Mouse (Mus musculus) forebrain, embryonic 15.5 days (tissue): ENCODE measurements around the gene Ltn1. TPM values are rescaled to one million over a fixed set of nuclear protein-coding genes. Genes with fewer than 3 reads are reported as not detected.

Experiments
- ATAC-seq: fragments of 200-750 bp; cut with Nextera tagmentation; replicated peaks from 2 replicates; pipeline ENCODE4 v1.8.0; 2017; ENCODE audit warnings: mild to moderate bottlenecking, moderate TSS enrichment, moderate library complexity
- H3K27ac ChIP-seq: fragments of 300-500 bp; sonication (generic); replicated peaks from 2 replicates; pipeline ENCODE4 v1.5.1; 2015; ENCODE audit warnings: mild to moderate bottlenecking, inconsistent platforms
- H3K27me3 ChIP-seq: fragments of 300-500 bp; sonication (generic); 2 replicates; pipeline ENCODE4 v1.6.1; 2015; ENCODE audit warnings: inconsistent platforms
- H3K36me3 ChIP-seq: fragments of 300-500 bp; sonication (generic); 2 replicates; pipeline ENCODE4 v1.6.1; 2015; ENCODE audit warnings: mild to moderate bottlenecking, inconsistent platforms
- H3K4me1 ChIP-seq: fragments of 300-500 bp; sonication (generic); 2 replicates; pipeline ENCODE4 v1.6.1; 2015; ENCODE audit warnings: inconsistent platforms
- H3K4me2 ChIP-seq: fragments of 300-500 bp; sonication (generic); replicated peaks from 2 replicates; pipeline ENCODE4 v1.6.1; 2015; ENCODE audit warnings: mild to moderate bottlenecking, inconsistent platforms
- H3K4me3 ChIP-seq: fragments of 300-500 bp; sonication (generic); 2 replicates; pipeline ENCODE4 v1.5.1; 2015; ENCODE audit warnings: mild to moderate bottlenecking, inconsistent platforms
- H3K9ac ChIP-seq: fragments of 300-500 bp; sonication (generic); replicated peaks from 2 replicates; pipeline ENCODE4 v1.6.1; 2015; ENCODE audit warnings: mild to moderate bottlenecking, inconsistent platforms
- H3K9me3 ChIP-seq: fragments of 300-500 bp; sonication (generic); 2 replicates; pipeline ENCODE4 v1.6.1; 2016; ENCODE audit warnings: inconsistent platforms
- WGBS: fragments of 180-500 bp; shearing (Covaris S2); methylation state at CpG from one replicate; pipeline ENCODE4 v1.1.7; 2015; ENCODE audit warnings: mixed read lengths; 5-methylcytosine and 5-hydroxymethylcytosine counted together
- polyA plus RNA-seq: library from polyadenylated mRNA; unstranded; fragments of >200 nt; fragmentation: Nextera tagmentation; extraction: Ambion mirVana; gene quantifications from 2 replicates; pipeline ENCODE4 v1.2.1, GENCODE M21; 2015

Gene Ltn1
- polyA plus RNA-seq, 1 experiment from 2014 or later, result 29.9 TPM

DNA sequence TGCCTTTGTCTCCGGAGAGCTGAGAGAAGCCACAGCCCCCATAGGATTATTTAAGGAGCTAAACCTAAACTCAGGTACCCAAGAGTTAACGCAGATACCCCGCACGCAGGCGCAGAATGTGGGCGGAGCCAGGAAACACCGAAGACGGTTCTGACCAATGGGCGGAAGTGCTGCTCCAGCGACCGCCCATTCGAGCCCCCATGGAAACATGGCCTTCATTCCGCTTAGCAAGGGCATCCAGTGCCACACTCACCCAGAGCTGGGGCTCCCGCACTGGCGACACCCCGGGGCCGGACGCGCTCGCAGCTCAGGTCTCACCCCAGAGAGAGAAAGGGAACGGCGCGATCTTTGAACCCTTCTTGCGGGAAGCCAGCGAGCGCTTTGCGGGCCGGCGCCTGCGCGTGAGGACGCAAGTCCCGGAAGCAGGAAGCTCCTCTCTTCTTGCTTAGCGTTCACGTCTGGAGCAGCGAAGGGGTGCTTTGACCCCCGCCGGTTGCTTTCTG is 7.8 kb upstream of the Ltn1 start, which contains the start of gene Rwdd2b:
Rwdd2b (minus strand) TSS at position 390 of the 503 bp plus-strand sequence.
- Histone ChIP-seq H3K9ac (peak within 1 kb of the TSS; percentile 95), H3K4me2 (peak within 1 kb of the TSS; percentile 75), H3K27ac (peak within 1 kb of the TSS; percentile 97), H3K4me1 (peaks cover 11% of the 10 kb centered on the region), H3K4me3 (peak within 1 kb of the TSS; percentile 98), H3K36me3 (no peaks in the 10 kb centered on the region), H3K27me3 (0 out of 2 replicates have a peak, but pooled peaks cover 4% of the 10 kb centered on the region), H3K9me3 (no peaks in the 10 kb centered on the region)
- ATAC-seq, result peak; percentile 97
- WGBS, result under 1% methylated on average over 38 of the region's 38 CpGs

DNA sequence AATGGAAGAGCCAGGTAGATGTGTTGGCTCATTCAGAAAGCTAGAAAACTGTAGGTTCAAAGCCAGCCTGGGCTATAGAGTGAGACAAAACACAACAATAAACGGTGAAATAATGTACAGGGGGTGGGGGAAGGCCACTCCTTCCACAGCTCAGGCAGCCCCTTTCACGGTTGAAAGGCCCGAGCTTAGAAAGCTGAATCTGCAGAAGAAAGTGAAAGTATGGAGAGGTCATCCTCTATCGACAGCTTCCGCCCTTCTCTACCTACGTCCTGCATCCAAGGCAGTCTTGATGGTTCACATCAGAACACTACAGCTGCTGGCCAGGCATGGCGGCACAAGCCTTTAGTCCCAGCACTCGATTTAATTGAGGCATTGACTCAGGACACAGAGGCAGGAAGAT is 6.3 kb upstream of the Ltn1 start:
- Histone ChIP-seq H3K4me1 (peaks cover 11% of the 10 kb centered on the region), H3K9me3 (no peaks in the 10 kb centered on the region), H3K27ac (no peak overlapping the region), H3K4me3 (no peak overlapping the region), H3K9ac (no peak overlapping the region), H3K36me3 (no peaks in the 10 kb centered on the region), H3K4me2 (no peak overlapping the region), H3K27me3 (no peaks in the 10 kb centered on the region)
- WGBS, result 91% methylated on average over 8 of the region's 8 CpGs
- ATAC-seq, result no peak

DNA sequence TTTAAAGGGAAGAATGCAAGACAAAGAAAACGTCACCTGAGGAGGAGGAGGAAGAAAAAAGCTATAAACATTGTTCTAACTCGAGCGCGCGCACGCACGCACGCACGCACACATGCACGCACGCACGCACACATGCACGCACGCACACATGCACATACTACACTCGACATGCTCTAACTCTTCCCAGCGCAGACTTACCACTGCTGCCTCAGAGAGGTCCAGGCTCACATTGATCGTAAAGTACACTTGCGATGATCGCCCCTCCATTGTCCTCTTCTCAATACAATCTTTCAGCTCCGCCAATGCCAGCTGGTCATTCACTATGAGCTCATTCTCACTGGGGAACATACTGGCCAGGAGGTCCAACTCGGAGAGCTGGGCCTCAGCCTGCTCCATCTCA is 4.7 kb upstream of the Ltn1 start:
- ATAC-seq, result no peak
- H3K4me2 ChIP-seq, result no peak overlapping the region
- H3K36me3 ChIP-seq, result no peaks in the 10 kb centered on the region
- peaks cover 11% of the 10 kb centered on the region for H3K4me1 ChIP-seq
- 92% methylated on average over 21 of the region's 21 CpGs for WGBS
- no peak overlapping the region for H3K4me3 ChIP-seq
- H3K9ac ChIP-seq, result no peak overlapping the region
- no peaks in the 10 kb centered on the region for H3K9me3 ChIP-seq
- no peak overlapping the region for H3K27ac ChIP-seq
- H3K27me3 ChIP-seq, result no peaks in the 10 kb centered on the region

DNA sequence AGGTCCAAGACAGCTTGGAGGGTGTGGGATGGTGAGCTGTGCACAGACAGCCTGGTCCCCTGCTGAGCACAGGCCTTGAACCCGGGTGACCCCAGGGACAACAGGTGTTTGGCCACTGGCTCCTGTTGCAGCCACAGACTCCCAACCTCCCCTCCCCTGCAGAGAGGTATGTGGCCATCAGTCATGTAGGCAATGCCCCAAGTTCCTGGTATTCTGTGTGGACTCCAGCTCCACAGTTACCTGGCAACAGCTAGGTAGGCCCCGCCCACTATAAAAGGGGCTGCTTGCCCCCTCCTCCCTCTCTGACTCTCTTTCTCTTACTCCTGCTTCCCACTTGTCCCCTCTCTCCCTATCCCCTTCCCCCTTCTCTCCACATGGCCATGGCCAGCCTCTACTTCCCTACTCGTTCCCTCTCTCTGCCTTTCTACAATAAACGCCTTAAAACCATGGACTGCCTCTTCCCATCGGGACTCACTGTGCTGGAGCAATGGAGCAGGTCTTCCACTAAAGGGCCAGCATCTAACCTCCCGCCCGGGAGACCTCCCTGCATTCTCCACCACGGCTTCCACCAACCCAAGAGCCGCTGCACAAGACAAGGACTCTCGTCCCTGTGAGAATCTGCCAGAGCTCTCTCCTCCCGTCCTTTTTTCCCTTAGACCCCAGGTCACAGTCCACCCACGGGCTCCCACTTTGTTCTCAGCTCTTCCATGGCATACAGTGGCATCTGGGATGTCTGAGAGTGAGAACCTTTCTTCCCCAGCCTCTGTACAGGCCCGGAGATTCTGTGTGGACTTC is 3.2 kb upstream of the Ltn1 start:
- no peak for ATAC-seq
- Histone ChIP-seq H3K27me3 (no peaks in the 10 kb centered on the region), H3K4me3 (no peak overlapping the region), H3K4me2 (no peak overlapping the region), H3K36me3 (no peaks in the 10 kb centered on the region), H3K9ac (no peak overlapping the region), H3K9me3 (no peaks in the 10 kb centered on the region), H3K27ac (no peak overlapping the region), H3K4me1 (peaks cover 13% of the 10 kb centered on the region)
- WGBS, result 85% methylated on average over 13 of the region's 13 CpGs

DNA sequence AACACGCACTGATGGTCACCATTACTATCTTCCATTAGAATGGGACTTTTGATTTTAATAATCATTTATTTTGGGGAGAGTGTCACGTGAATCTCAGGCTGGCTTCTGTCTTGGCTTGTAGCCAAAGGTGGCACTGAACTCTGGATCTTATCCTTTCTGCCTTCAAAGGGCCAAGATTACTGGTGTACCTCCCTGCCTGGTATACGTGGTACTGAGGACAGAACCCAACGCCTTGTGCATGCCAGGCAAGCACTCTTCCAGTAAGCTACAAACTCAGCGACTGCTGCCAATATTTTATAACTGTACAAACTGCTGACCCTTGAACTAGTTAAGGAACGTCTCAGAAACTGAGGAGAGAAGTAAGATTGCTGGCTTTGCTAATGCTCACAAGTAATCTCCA is 2.5 kb upstream of the Ltn1 start:
- no peaks in the 10 kb centered on the region for H3K36me3 ChIP-seq
- no peak overlapping the region for H3K27ac ChIP-seq
- H3K4me2 ChIP-seq, result no peak overlapping the region
- H3K27me3 ChIP-seq, result no peaks in the 10 kb centered on the region
- no peak overlapping the region for H3K4me3 ChIP-seq
- H3K4me1 ChIP-seq, result peaks cover 13% of the 10 kb centered on the region
- H3K9me3 ChIP-seq, result no peaks in the 10 kb centered on the region
- H3K9ac ChIP-seq, result no peak overlapping the region
- no peak for ATAC-seq
- 86% methylated on average over 6 of the region's 6 CpGs for WGBS

DNA sequence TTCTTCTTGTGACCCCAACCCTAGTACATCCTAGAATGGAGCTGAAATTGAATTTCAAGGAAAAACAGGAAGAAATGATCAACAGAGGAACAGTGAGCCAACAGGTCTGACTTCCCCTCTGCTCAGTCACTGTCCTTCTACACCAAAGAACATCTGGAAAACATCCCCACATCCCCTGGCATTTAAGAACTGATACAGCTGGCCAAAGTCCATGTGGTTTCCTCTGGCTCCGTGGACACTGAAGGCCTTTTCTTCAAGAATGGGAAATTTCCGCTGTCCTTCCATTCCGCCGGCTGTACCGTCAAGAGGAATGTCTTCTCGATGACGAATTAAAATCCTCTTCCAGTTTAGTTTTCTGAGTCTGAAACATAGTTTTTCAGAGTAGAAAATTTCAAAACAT is 1.9 kb upstream of the Ltn1 start:
- H3K9ac ChIP-seq, result no peak overlapping the region
- no peaks in the 10 kb centered on the region for H3K9me3 ChIP-seq
- no peak overlapping the region for H3K27ac ChIP-seq
- whole genome bisulfite sequencing, result 93% methylated on average over 7 of the region's 7 CpGs
- H3K36me3 ChIP-seq, result no peaks in the 10 kb centered on the region
- ATAC-seq, result no peak
- H3K4me3 ChIP-seq, result no peak overlapping the region
- H3K27me3 ChIP-seq, result no peaks in the 10 kb centered on the region
- H3K4me2 ChIP-seq, result no peak overlapping the region
- H3K4me1 ChIP-seq, result peaks cover 9% of the 10 kb centered on the region

DNA sequence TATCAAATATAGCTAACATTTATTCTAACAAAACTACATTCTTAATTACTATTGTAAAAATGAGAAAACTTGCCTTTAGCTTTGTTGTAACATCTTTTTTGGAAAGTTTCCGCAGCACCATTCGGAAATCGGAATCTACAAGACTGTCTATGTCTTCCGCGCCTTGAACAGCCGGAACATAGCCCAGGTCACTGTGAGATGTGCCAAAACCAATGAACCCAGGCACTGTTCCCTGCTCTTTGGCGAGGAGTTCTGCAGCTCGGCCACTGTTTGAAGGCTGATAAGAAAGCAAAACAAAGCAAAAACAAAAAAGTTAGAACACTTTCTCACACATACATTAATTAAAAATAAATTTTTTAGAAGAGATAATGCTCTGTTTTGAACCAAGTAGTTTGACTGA is 4.9 kb downstream of the Ltn1 start:
- Histone ChIP-seq H3K4me1 (peaks cover 9% of the 10 kb centered on the region), H3K27me3 (no peaks in the 10 kb centered on the region), H3K9me3 (no peaks in the 10 kb centered on the region), H3K4me3 (no peak overlapping the region), H3K4me2 (no peak overlapping the region), H3K27ac (no peak overlapping the region), H3K9ac (no peak overlapping the region), H3K36me3 (peaks cover 42% of the 10 kb centered on the region)
- 98% methylated on average over 8 of the region's 8 CpGs for WGBS
- ATAC-seq, result no peak

DNA sequence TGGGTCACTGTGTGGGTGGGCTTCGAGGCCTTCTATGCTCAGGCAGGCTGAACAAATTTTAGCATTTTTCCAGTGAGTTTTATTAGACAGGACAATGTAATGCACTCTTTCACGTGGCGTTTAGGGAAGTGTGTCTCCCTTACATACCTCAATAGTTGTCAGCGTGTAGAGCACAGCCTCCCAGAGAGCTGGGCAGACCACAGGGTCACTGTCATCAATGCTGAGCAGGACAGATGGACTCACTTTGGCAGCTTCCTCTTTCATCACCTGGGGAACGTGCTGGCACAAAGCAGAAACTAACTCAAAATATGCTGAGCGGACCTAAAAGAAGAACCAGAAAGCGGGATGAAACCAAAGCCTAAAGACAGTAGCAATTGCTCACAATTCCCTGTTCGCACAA is 11.8 kb downstream of the Ltn1 start:
- WGBS, result 96% methylated on average over 8 of the region's 8 CpGs
- ATAC-seq, result no peak
- peaks cover 93% of the 10 kb centered on the region for H3K36me3 ChIP-seq
- no peak overlapping the region for H3K9ac ChIP-seq
- no peak overlapping the region for H3K4me3 ChIP-seq
- peaks cover 7% of the 10 kb centered on the region; the same call in 1 of the 2 replicates for H3K9me3 ChIP-seq
- H3K27ac ChIP-seq, result no peak overlapping the region
- no peak overlapping the region for H3K4me2 ChIP-seq
- no peaks in the 10 kb centered on the region for H3K4me1 ChIP-seq
- H3K27me3 ChIP-seq, result no peaks in the 10 kb centered on the region

DNA sequence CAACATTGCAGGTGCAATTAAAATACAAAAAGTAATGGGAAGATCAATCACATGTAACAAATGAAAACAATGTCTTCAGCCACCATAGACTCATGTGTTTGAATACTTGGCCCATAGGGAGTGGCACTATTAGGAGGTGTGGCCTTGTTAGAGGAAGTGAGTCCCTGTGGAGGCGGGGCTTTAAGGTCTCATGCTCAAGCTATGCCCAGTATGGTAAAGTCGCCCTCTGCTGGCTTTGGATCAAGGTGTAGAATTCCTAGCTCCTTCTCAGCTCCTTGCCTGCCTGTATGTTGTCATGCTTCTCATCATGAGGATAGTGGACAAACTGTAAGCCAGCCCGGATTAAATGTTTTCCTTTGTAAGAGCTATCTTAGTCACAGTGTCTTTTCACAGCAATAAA is 27.4 kb downstream of the Ltn1 start:
- H3K27me3 ChIP-seq, result no peaks in the 10 kb centered on the region
- H3K36me3 ChIP-seq, result peaks cover 80% of the 10 kb centered on the region
- WGBS, result 87% methylated on average over 3 of the region's 3 CpGs
- no peaks in the 10 kb centered on the region for H3K9me3 ChIP-seq
- H3K4me3 ChIP-seq, result no peak overlapping the region
- H3K9ac ChIP-seq, result no peak overlapping the region
- no peak overlapping the region for H3K4me2 ChIP-seq
- H3K27ac ChIP-seq, result no peak overlapping the region
- H3K4me1 ChIP-seq, result no peaks in the 10 kb centered on the region
- no peak for ATAC-seq

DNA sequence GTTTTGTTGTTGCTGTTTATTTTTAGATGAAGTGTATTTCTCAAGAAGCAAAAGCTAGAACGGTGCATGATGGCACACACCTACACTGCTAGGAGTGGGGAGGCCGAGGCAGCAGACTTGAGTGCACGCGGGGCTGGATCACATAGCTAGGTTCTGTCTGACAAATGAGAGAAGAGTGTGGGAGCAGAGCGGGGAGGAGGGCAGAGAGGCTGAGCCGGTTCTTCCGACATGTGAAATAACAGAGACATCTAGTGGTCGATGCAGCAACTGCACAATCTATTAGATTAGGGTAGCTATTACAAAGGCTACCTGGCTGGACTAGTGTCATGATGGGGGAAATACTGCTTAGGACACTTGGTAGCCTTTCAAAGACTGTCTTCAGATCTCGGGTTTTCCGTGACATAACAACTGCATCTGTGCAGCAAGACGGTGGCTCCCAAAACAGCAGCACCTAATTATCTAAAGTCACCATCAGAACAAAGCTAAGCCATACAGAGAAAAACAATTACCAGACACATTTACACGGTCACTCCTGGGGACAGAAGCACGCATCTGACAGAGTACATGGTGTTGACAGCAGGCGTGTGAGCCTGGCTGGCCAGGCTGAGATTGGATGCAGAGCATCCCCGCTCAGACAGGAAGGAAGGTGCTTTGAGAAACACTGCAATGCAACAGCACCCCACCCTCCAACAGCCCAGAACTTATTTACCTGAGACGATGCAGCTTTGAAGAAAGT is 38.4 kb downstream of the Ltn1 start:
- Histone ChIP-seq H3K27ac (no peak overlapping the region), H3K9me3 (no peaks in the 10 kb centered on the region), H3K4me2 (no peak overlapping the region), H3K4me3 (no peak overlapping the region), H3K4me1 (no peaks in the 10 kb centered on the region), H3K27me3 (no peaks in the 10 kb centered on the region), H3K9ac (no peak overlapping the region), H3K36me3 (peaks cover 57% of the 10 kb centered on the region)
- WGBS, result 51% methylated on average over 16 of the region's 16 CpGs
- peak; percentile 78 for ATAC-seq

DNA sequence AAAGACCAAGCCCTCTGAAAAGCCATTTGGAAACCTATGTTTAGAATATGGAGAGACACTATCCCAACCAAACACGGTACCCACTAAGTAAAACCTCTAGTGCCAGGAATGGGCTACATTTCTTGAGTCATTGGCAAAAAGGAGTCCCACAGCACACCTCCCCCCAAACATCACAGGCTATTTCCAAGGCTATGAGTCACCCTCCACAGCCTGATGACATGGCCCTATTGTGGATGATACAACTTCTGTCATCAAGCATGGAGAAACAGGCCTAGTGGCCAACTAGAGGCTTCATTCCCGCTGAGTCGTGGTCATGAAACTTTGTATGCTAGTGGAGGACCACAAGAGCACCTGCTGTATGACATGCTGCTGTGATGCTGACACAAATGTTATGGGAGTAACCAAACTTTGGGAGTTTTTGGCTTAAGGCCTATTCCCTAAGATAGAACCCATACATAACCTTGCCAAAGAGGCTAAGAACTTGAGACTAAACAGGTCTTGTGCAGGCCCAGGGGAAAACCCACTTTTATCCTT is 44.9 kb downstream of the Ltn1 start:
- no peak overlapping the region for H3K4me2 ChIP-seq
- H3K9ac ChIP-seq, result no peak overlapping the region
- no peak overlapping the region for H3K4me3 ChIP-seq
- no peak for ATAC-seq
- no peaks in the 10 kb centered on the region for H3K27me3 ChIP-seq
- no peak overlapping the region for H3K27ac ChIP-seq
- H3K4me1 ChIP-seq, result no peaks in the 10 kb centered on the region
- H3K9me3 ChIP-seq, result no peaks in the 10 kb centered on the region
- peaks cover 49% of the 10 kb centered on the region for H3K36me3 ChIP-seq
- WGBS, result 94% methylated on average over 3 of the region's 3 CpGs

DNA sequence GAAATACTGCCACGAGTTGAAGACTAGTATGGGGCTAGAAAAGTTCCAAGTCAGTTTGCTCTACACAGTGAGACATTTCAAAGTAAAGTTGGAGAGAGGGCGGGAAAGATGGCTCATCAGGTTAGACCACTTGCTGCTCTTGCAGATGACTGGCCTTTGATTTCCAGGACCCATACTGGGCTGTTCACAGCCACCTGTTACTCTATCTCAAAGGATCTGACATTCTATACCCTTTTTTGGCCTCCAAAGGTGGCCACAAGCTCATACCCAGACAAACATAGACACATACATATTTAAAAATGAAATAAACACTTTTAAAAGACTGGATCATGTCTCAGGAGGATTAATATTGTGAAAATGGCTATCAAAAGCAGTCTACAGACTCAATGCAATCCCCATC is 48.0 kb downstream of the Ltn1 start:
- H3K9me3 ChIP-seq, result no peaks in the 10 kb centered on the region
- ATAC-seq, result no peak
- H3K4me1 ChIP-seq, result no peaks in the 10 kb centered on the region
- peaks cover 68% of the 10 kb centered on the region for H3K36me3 ChIP-seq
- no peak overlapping the region for H3K9ac ChIP-seq
- H3K27me3 ChIP-seq, result no peaks in the 10 kb centered on the region
- H3K4me2 ChIP-seq, result no peak overlapping the region
- no peak overlapping the region for H3K27ac ChIP-seq
- no peak overlapping the region for H3K4me3 ChIP-seq
- 90% methylated on average over 2 of the region's 2 CpGs for WGBS
